Mouse (Mus musculus): Measurements from ENCODE around the gene Olfr344. TPM values are rescaled to one million over a fixed set of nuclear protein-coding genes. Genes with fewer than 3 reads are reported as not detected.

The Olfr344 gene
- total and polyA plus RNA-seq, 3 experiments: not detected

- in situ Hi-C loops (cut with MboI; ENCODE audit: low pct_ligation_motif_present, low pct_unique_long_range_greater_than_20kb, low sequenced_read_pairs) (no loop called here), dilution Hi-C loops (cut with MboI; ENCODE audit: extremely low pct_ligation_motif_present, extremely low pct_unique_long_range_greater_than_20kb, low sequenced_read_pairs) (no loop called here)
- H3K36me3 ChIP-seq (replicated peaks in 1 of 2; ENCODE audit: control insufficient read depth in 1 of 2, insufficient read depth in 1 of 2, low read length in 1 of 2): no peaks in the 10 kb centered on the region
- H3K27me3 ChIP-seq (replicated peaks): peaks cover 28% of the 10 kb centered on the region
- H3K79me2 ChIP-seq (replicated peaks; ENCODE audit: control insufficient read depth, extremely low read depth, insufficient read depth, poor library complexity, severe bottlenecking): no peaks in the 10 kb centered on the region
- H3K9me3 ChIP-seq (replicated peaks; ENCODE audit: low read length): no peaks in the 10 kb centered on the region
- no peak overlapping the region for H3K4me3 ChIP-seq (replicated peaks in 1 of 3; ENCODE audit: low read depth in 2 of 3, low read length in 2 of 3, poor library complexity in 1 of 3)
- H3K27ac ChIP-seq (ENCODE audit: insufficient read depth, low read depth): no peak overlapping the region
- no peak for DNase-seq (ENCODE audit: extremely low read depth)
- H3K4me1 ChIP-seq (ENCODE audit: control insufficient read depth in 1 of 2, insufficient read depth in 2 of 2): no peaks in the 10 kb centered on the region
- no peak overlapping the region for H3K4me2 ChIP-seq (ENCODE audit: insufficient read depth, low read depth, poor library complexity, severe bottlenecking)
- no peak overlapping the region for H3K9ac ChIP-seq (ENCODE audit: insufficient read depth, low read depth)
- TF ChIP-seq CHD2 (IDR thresholded peaks at IDR 0.05; ENCODE audit: low read length) (no peak), ELF1 (IDR thresholded peaks at IDR 0.05; ENCODE audit: low read depth, low read length) (no peak), POLR2AphosphoS2 (IDR thresholded peaks at IDR 0.05; ENCODE audit: low read depth, low read length) (no peak), SMC3 (IDR thresholded peaks at IDR 0.05; ENCODE audit: low read depth, low read length) (no peak), E2F4 (IDR thresholded peaks at IDR 0.05; ENCODE audit: insufficient replicate concordance, low read depth, low read length) (no peak), POLR2A (IDR thresholded peaks at IDR 0.05; ENCODE audit: low read depth, low read length) (no peak), ZKSCAN1 (IDR thresholded peaks at IDR 0.05; ENCODE audit: borderline replicate concordance, low read depth, low read length) (no peak)
These were observed 1.3 kb upstream of the Olfr344 start for GRCm38 (mm10) chr2:36565156-36565555.

DNA sequence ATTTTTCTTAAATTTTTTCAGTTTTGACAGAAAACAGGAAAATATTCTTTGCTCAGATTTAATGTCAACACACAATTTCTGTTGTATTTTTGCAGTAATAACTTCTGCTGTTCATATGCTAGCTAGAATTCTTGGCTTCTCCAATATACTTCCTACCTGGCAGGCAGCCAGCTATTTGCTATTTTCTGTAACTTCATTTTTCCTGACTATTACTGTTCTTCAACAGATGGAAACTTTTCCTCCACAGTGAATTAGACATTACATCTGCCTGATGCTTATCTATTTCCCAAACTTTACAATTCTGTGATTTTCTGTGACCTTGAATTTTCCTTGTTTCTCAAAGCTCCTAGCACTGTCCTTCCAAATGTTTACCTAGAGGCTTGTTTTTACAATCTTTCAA, 560 bp downstream of the Olfr344 start:
- no peak overlapping the region for H3K9ac ChIP-seq (ENCODE audit: insufficient read depth, low read depth)
- no peaks in the 10 kb centered on the region for H3K9me3 ChIP-seq (replicated peaks; ENCODE audit: low read length)
- no peaks in the 10 kb centered on the region for H3K79me2 ChIP-seq (replicated peaks; ENCODE audit: control insufficient read depth, extremely low read depth, insufficient read depth, poor library complexity, severe bottlenecking)
- peaks cover 28% of the 10 kb centered on the region for H3K27me3 ChIP-seq (replicated peaks)
- no peak overlapping the region for H3K4me2 ChIP-seq (ENCODE audit: insufficient read depth, low read depth, poor library complexity, severe bottlenecking)
- no peaks in the 10 kb centered on the region for H3K36me3 ChIP-seq (replicated peaks in 1 of 2; ENCODE audit: control insufficient read depth in 1 of 2, insufficient read depth in 1 of 2, low read length in 1 of 2)
- no peak overlapping the region for H3K27ac ChIP-seq (ENCODE audit: insufficient read depth, low read depth)
- no peaks in the 10 kb centered on the region for H3K4me1 ChIP-seq (ENCODE audit: control insufficient read depth in 1 of 2, insufficient read depth in 2 of 2)
- no peak for DNase-seq (ENCODE audit: extremely low read depth)
- dilution Hi-C loops (cut with MboI; ENCODE audit: extremely low pct_ligation_motif_present, extremely low pct_unique_long_range_greater_than_20kb, low sequenced_read_pairs): no loop called here
- in situ Hi-C loops (cut with MboI; ENCODE audit: low pct_ligation_motif_present, low pct_unique_long_range_greater_than_20kb, low sequenced_read_pairs): no loop called here
- TF ChIP-seq JUND (conservative IDR thresholded peaks at IDR 0.05; ENCODE audit: low read depth, low read length): no peak
- TF ChIP-seq NRF1 (IDR thresholded peaks at IDR 0.05; ENCODE audit: low read depth, low read length): no peak
- TF ChIP-seq USF1 (IDR thresholded peaks at IDR 0.05; ENCODE audit: low read depth, low read length): no peak
- TF ChIP-seq NELFE (IDR thresholded peaks at IDR 0.05; ENCODE audit: low read depth, low read length): no peak
- no peak for TF ChIP-seq SMC3 (IDR thresholded peaks at IDR 0.05; ENCODE audit: low read depth, low read length)
- no peak for TF ChIP-seq RCOR1 (conservative IDR thresholded peaks at IDR 0.05; ENCODE audit: low read depth, low read length)
- no peak for TF ChIP-seq CHD1 (IDR thresholded peaks at IDR 0.05; ENCODE audit: low read depth, low read length)
- no peak for TF ChIP-seq ELF1 (IDR thresholded peaks at IDR 0.05; ENCODE audit: low read depth, low read length)
- no peak for TF ChIP-seq MEF2A (IDR thresholded peaks at IDR 0.05; ENCODE audit: borderline replicate concordance, low read depth, low read length)
- TF ChIP-seq ZNF384 (IDR thresholded peaks at IDR 0.05; ENCODE audit: low read depth, low read length): no peak
- TF ChIP-seq CTCF (conservative IDR thresholded peaks at IDR 0.05 in 1 of 2, IDR thresholded peaks at IDR 0.05 in 1 of 2; ENCODE audit: low read depth in 2 of 2, low read length in 2 of 2): no peak
- no peak for TF ChIP-seq KAT2A (IDR thresholded peaks at IDR 0.05; ENCODE audit: insufficient replicate concordance, low read length)
- no peak for TF ChIP-seq MYC (IDR thresholded peaks at IDR 0.05; ENCODE audit: low read depth, low read length)
- TF ChIP-seq BHLHE40 (IDR thresholded peaks at IDR 0.05; ENCODE audit: low read depth, low read length): no peak
- TF ChIP-seq ETS1 (conservative IDR thresholded peaks at IDR 0.05; ENCODE audit: low read depth, low read length): no peak
- TF ChIP-seq EP300 (IDR thresholded peaks at IDR 0.05; ENCODE audit: low read length): no peak
- no peak for TF ChIP-seq E2F4 (IDR thresholded peaks at IDR 0.05; ENCODE audit: insufficient replicate concordance, low read depth, low read length)
- no peak overlapping the region for H3K4me3 ChIP-seq (replicated peaks in 1 of 3; ENCODE audit: low read depth in 2 of 3, low read length in 2 of 3, poor library complexity in 1 of 3)
